In genomic region chr15:96642436-96643405, GRCm38 (mm10) we compare ENCODE assay signal across 8 mouse cellular contexts. TPM values are rescaled to one million over a fixed set of nuclear protein-coding genes. Genes with fewer than 3 reads are reported as not detected.
DNase-seq lines count a peak whose midpoint lies in the region; ATAC-seq and TF ChIP-seq lines count a peak whose summit lies in the region.

Gene Slc38a1, minus strand, starts transcription at chr15:96642913.

- H3K4me2 ChIP-seq in embryonic facial prominence, embryonic 11.5 days (ENCODE audit: low read depth, low read length) = peak within 1 kb of the TSS; percentile 92
- H3K4me2 ChIP-seq in heart, embryonic 14.5 days (ENCODE audit: low read length) = peak within 1 kb of the TSS; percentile 80
- peak within 1 kb of the TSS; percentile 97 for H3K4me2 ChIP-seq in lung, embryonic 14.5 days

- peaks cover 4% of the 10 kb centered on the region for H3K4me1 ChIP-seq in embryonic facial prominence, embryonic 11.5 days (ENCODE audit: control insufficient read depth, insufficient read depth, low read length)
- H3K4me1 ChIP-seq in heart, embryonic 14.5 days (ENCODE audit: control insufficient read depth in 2 of 2, insufficient read depth in 2 of 2, low read length in 2 of 2) = peaks cover 20 to 35% of the 10 kb centered on the region in 2 experiments
- peaks cover 7% of the 10 kb centered on the region; the same call in 1 of the 2 replicates for H3K4me1 ChIP-seq in lung, embryonic 14.5 days (ENCODE audit: insufficient read depth)

- peak; percentile 66 to 73 for DNase-seq in CD8-positive naive resting alpha-beta T cell, adult 2 months (ENCODE audit: low read depth in 2 of 2, low spot score in 2 of 2)
- DNase-seq in adrenal gland, postnatal 25 days = peak; percentile 46
- DNase-seq in embryonic facial prominence, embryonic 11.5 days (ENCODE audit: low spot score) = peak; percentile 88
- peak in 1 of 2 experiments; percentile 45 for DNase-seq in layer of hippocampus, adult 2 months (ENCODE audit: low spot score in 2 of 2)
- peak; percentile 75 for DNase-seq in lung, embryonic 14.5 days
- DNase-seq in thymus, postnatal 10 days (ENCODE audit: low spot score in 2 of 2) = peak; percentile 83 to 87

- no peaks in the 10 kb centered on the region for H3K27me3 ChIP-seq in embryonic facial prominence, embryonic 11.5 days (ENCODE audit: control insufficient read depth, insufficient read depth, low read length)
- no peaks in the 10 kb centered on the region for H3K27me3 ChIP-seq in heart, embryonic 14.5 days (ENCODE audit: control insufficient read depth, insufficient read depth, low read length)
- H3K27me3 ChIP-seq in lung, embryonic 14.5 days (ENCODE audit: insufficient read depth, low read length) = no peaks in the 10 kb centered on the region; the same call in 1 of the 2 replicates

- H3K27ac ChIP-seq in embryonic facial prominence, embryonic 11.5 days (replicated peaks; ENCODE audit: low read depth, low read length) = peak within 1 kb of the TSS; percentile 98
- peak within 1 kb of the TSS; percentile 93 to 97 for H3K27ac ChIP-seq in heart, embryonic 14.5 days (replicated peaks in 1 of 2; ENCODE audit: control insufficient read depth in 1 of 2, insufficient read depth in 1 of 2, low read depth in 2 of 2, low read length in 2 of 2)
- peak within 1 kb of the TSS; percentile 97 for H3K27ac ChIP-seq in layer of hippocampus, adult 2 months
- H3K27ac ChIP-seq in lung, embryonic 14.5 days (ENCODE audit: low read depth) = peak within 1 kb of the TSS; percentile 98

- under 1% methylated on average over 60 of the region's 70 CpGs for WGBS in embryonic facial prominence, embryonic 11.5 days
- WGBS in heart, embryonic 14.5 days = under 1% methylated on average over 59 of the region's 70 CpGs
- under 1% methylated on average over 64 of the region's 70 CpGs for WGBS in lung, embryonic 14.5 days

- peak within 1 kb of the TSS; percentile 86 for H3K4me3 ChIP-seq in embryonic facial prominence, embryonic 11.5 days (ENCODE audit: low read depth, low read length)
- H3K4me3 ChIP-seq in heart, embryonic 14.5 days (ENCODE audit: control insufficient read depth in 1 of 2, insufficient read depth in 1 of 2, low read depth in 1 of 2, low read length in 2 of 2) = peak within 1 kb of the TSS; percentile 79 to 92
- peak within 1 kb of the TSS; percentile 73 for H3K4me3 ChIP-seq in layer of hippocampus, adult 2 months
- H3K4me3 ChIP-seq in lung, embryonic 14.5 days (ENCODE audit: low read depth, low read length) = peak within 1 kb of the TSS; percentile 68

- no peaks in the 10 kb centered on the region for H3K36me3 ChIP-seq in embryonic facial prominence, embryonic 11.5 days (replicated peaks; ENCODE audit: control insufficient read depth, insufficient read depth, low read depth, low read length)
- peaks cover 7% of the 10 kb centered on the region; the same call in 1 of the 2 replicates for H3K36me3 ChIP-seq in heart, embryonic 14.5 days (ENCODE audit: control insufficient read depth, insufficient read depth, low read length)
- peaks cover 4% of the 10 kb centered on the region; the same call in 1 of the 2 replicates for H3K36me3 ChIP-seq in lung, embryonic 14.5 days (ENCODE audit: insufficient read depth)

- TF ChIP-seq CTCF in layer of hippocampus, adult 2 months (conservative IDR thresholded peaks at IDR 0.05) = no peak
- TF ChIP-seq CTCF in lung, embryonic 14.5 days (IDR thresholded peaks at IDR 0.05; ENCODE audit: low read depth) = no peak

- ATAC-seq in embryonic facial prominence, embryonic 11.5 days (replicated peaks; ENCODE audit: insufficient number of reproducible peaks, low FRiP score, low TSS enrichment, low read depth) = peak; percentile 89
- ATAC-seq in heart, embryonic 14.5 days (ENCODE audit: insufficient number of reproducible peaks, insufficient read depth, low FRiP score, low read depth) = peak; percentile 68
- peak; percentile 74 for ATAC-seq in lung, embryonic 14.5 days (ENCODE audit: insufficient read depth)
- peak; percentile 16 for ATAC-seq in neutrophil, adult 5-6 weeks (ENCODE audit: extremely low read depth, insufficient number of reproducible peaks, low FRiP score, poor library complexity, severe bottlenecking)

- no peaks in the 10 kb centered on the region for H3K9me3 ChIP-seq in embryonic facial prominence, embryonic 11.5 days (replicated peaks; ENCODE audit: control insufficient read depth, low read length)
- no peaks in the 10 kb centered on the region for H3K9me3 ChIP-seq in heart, embryonic 14.5 days (ENCODE audit: control insufficient read depth, low read length)
- H3K9me3 ChIP-seq in lung, embryonic 14.5 days (ENCODE audit: low read depth, low read length) = no peaks in the 10 kb centered on the region

- H3K9ac ChIP-seq in embryonic facial prominence, embryonic 11.5 days (replicated peaks; ENCODE audit: low read length) = peak within 1 kb of the TSS; percentile 98
- peak within 1 kb of the TSS; percentile 96 for H3K9ac ChIP-seq in heart, embryonic 14.5 days (ENCODE audit: low read length)
- peak within 1 kb of the TSS; percentile 87 for H3K9ac ChIP-seq in lung, embryonic 14.5 days

RNA-seq across cellular contexts. Expression of gene Slc38a1, which starts in this region (rescaled TPM):
- 28.1 and 29.7 TPM in 2 replicates for total RNA-seq in adrenal gland, postnatal 25 days (2021)
- 97.1 and 101 TPM in 2 replicates for polyA plus RNA-seq in embryonic facial prominence, embryonic 11.5 days (2014; fragmentation: Nextera tagmentation; extraction: Ambion mirVana)
- polyA plus RNA-seq in heart, embryonic 14.5 days (2014; fragmentation: Nextera tagmentation; extraction: Ambion mirVana) = 72.8 and 80.8 TPM in 2 replicates
- total RNA-seq in layer of hippocampus, adult 2 months (2021) = 10 to 100 TPM; 78.9 to 80.9 TPM
- 70.6 and 71.6 TPM in 2 replicates for polyA plus RNA-seq in lung, embryonic 14.5 days (2014; fragmentation: Nextera tagmentation; extraction: Ambion mirVana)
- total RNA-seq in neutrophil, adult 5-6 weeks (2017) = 134 and 139 TPM in 2 replicates

Comparison
In these comparisons a context has a peak if more than half of its experiments do, and no peak if none do; other contexts are left out.
1. ATAC-seq: peak in every context shown above with its lines; median percentile 89 in embryonic facial prominence, embryonic 11.5 days; 74 in lung, embryonic 14.5 days; 68 in heart, embryonic 14.5 days; 16 in neutrophil, adult 5-6 weeks.